Mouse (Mus musculus): ENCODE measurements at regions not wholly inside any gene's neighbourhood (a gene's known extent, or its start where the extent isn't known, plus 50 kb on each side); places are given as distances from the start of the nearest gene placed in this dataset.

- no peak for DNase-seq (ENCODE audit: low read depth, low spot score)
Measured at GRCm38 (mm10) chr15:74461935-74462334, 174.2 kb downstream of the Mroh4 start.

- no peak for DNase-seq (ENCODE audit: low read depth, low spot score)
Measured at GRCm38 (mm10) chr15:74459345-74459975, 176.7 kb downstream of the Mroh4 start.

- no peak for DNase-seq (ENCODE audit: low read depth, low spot score)
Measured at GRCm38 (mm10) chr15:74458940-74459339, 177.2 kb downstream of the Mroh4 start.

GRCm38 (mm10) chr15:74457965-74458364 lies 178.2 kb downstream of the Mroh4 start:
- no peak for DNase-seq (ENCODE audit: low read depth, low spot score)

- DNase-seq (ENCODE audit: low read depth, low spot score): no peak
Measured at GRCm38 (mm10) chr15:74456675-74457040, 179.5 kb downstream of the Mroh4 start.

- DNase-seq (ENCODE audit: low read depth, low spot score): no peak
Measured at GRCm38 (mm10) chr15:74455921-74456674, 180.1 kb downstream of the Mroh4 start.

GRCm38 (mm10) chr15:74454543-74454942 lies 181.6 kb downstream of the Mroh4 start:
- DNase-seq (ENCODE audit: low read depth, low spot score): no peak

GRCm38 (mm10) chr15:74453810-74454209 lies 182.3 kb downstream of the Mroh4 start:
- no peak for DNase-seq (ENCODE audit: low read depth, low spot score)

GRCm38 (mm10) chr15:74452426-74452825 lies 183.7 kb downstream of the Mroh4 start:
- DNase-seq (ENCODE audit: low read depth, low spot score): no peak

GRCm38 (mm10) chr15:74441889-74442288 lies 194.3 kb downstream of the Mroh4 start:
- no peak for DNase-seq (ENCODE audit: low read depth, low spot score)

- no peak for DNase-seq (ENCODE audit: low read depth, low spot score)
Measured at GRCm38 (mm10) chr15:74426989-74427388, 209.2 kb downstream of the Mroh4 start.

- DNase-seq (ENCODE audit: low read depth, low spot score): no peak
Measured at GRCm38 (mm10) chr15:74423001-74423400, 213.2 kb downstream of the Mroh4 start.

GRCm38 (mm10) chr15:74420550-74420949 lies 215.6 kb downstream of the Mroh4 start:
- DNase-seq (ENCODE audit: low read depth, low spot score): no peak

GRCm38 (mm10) chr15:74418635-74419034 lies 217.5 kb downstream of the Mroh4 start:
- DNase-seq (ENCODE audit: low read depth, low spot score): no peak

GRCm38 (mm10) chr15:74413217-74413616 lies 222.9 kb downstream of the Mroh4 start:
- no peak for DNase-seq (ENCODE audit: low read depth, low spot score)

- DNase-seq (ENCODE audit: low read depth, low spot score): no peak
Measured at GRCm38 (mm10) chr15:74412261-74412660, 223.9 kb downstream of the Mroh4 start.

GRCm38 (mm10) chr15:74411097-74411496 lies 225.1 kb downstream of the Mroh4 start:
- no peak for DNase-seq (ENCODE audit: low read depth, low spot score)

- DNase-seq (ENCODE audit: low read depth, low spot score): no peak
Measured at GRCm38 (mm10) chr15:74404866-74405265, 231.3 kb downstream of the Mroh4 start.

GRCm38 (mm10) chr15:74401275-74401674 lies 234.9 kb downstream of the Mroh4 start:
- no peak for DNase-seq (ENCODE audit: low read depth, low spot score)

GRCm38 (mm10) chr15:74396029-74396428 lies 240.1 kb downstream of the Mroh4 start:
- DNase-seq (ENCODE audit: low read depth, low spot score): no peak

GRCm38 (mm10) chr15:74387533-74387932 lies 248.6 kb downstream of the Mroh4 start:
- no peak for DNase-seq (ENCODE audit: low read depth, low spot score)

GRCm38 (mm10) chr15:74382556-74382955 lies 253.6 kb downstream of the Mroh4 start:
- no peak for DNase-seq (ENCODE audit: low read depth, low spot score)

- DNase-seq (ENCODE audit: low read depth, low spot score): no peak
Measured at GRCm38 (mm10) chr15:74379366-74379765, 256.8 kb downstream of the Mroh4 start.
